Mouse (Mus musculus) CH12.LX (cell line): ENCODE measurements around the gene Dnajc11. TPM values are rescaled to one million over a fixed set of nuclear protein-coding genes. Genes with fewer than 3 reads are reported as not detected.

ENCODE experiments used
- DNase-seq: peaks from one replicate; pipeline ENCODE4 v3.0.0-alpha.2; 2013; ENCODE audit errors: extremely low read depth
- H3K27ac ChIP-seq: 2 replicates; pipeline ENCODE4 v1.5.1; 2012; ENCODE audit warnings: low read depth, mild to moderate bottlenecking, control low read depth, moderate library complexity; ENCODE audit not compliant: insufficient read depth
- H3K27me3 ChIP-seq: replicated peaks from 2 replicates; pipeline ENCODE3; 2012; ENCODE audit warnings: inconsistent platforms
- H3K36me3 ChIP-seq, 2 experiments: replicated peaks in 1 of 2; 2 replicates each; pipeline versions ENCODE3 to v1.6.1; 2012; ENCODE audit warnings: inconsistent platforms in 1 of 2, low read length in 1 of 2, mild to moderate bottlenecking in 1 of 2, mixed read lengths in 1 of 2, moderate library complexity in 1 of 2; ENCODE audit not compliant: control insufficient read depth in 1 of 2, insufficient read depth in 1 of 2
- H3K4me1 ChIP-seq, 2 experiments: 2 replicates each; pipeline ENCODE4 v1.6.1; 2012; ENCODE audit warnings: inconsistent platforms in 1 of 2, moderate library complexity in 1 of 2; ENCODE audit not compliant: insufficient read depth in 2 of 2, control insufficient read depth in 1 of 2
- H3K4me2 ChIP-seq: 2 replicates; pipeline ENCODE4 v1.6.1; 2012; ENCODE audit warnings: low read depth, mild to moderate bottlenecking, control low read depth; ENCODE audit not compliant: poor library complexity, insufficient read depth, severe bottlenecking
- H3K4me3 ChIP-seq, 3 experiments: fragments of 150-350 bp in 1 of 3; sonication (generic) in 1 of 3; replicated peaks in 1 of 3; 2 replicates each; pipeline versions ENCODE3 to v1.5.1; 2011 to 2012; ENCODE audit warnings: low read depth in 2 of 3, low read length in 2 of 3, mild to moderate bottlenecking in 2 of 3, moderate library complexity in 2 of 3, control low read depth in 1 of 3, improper control_type of control experiment in 1 of 3, inconsistent platforms in 1 of 3, mixed read lengths in 1 of 3; ENCODE audit not compliant: poor library complexity in 1 of 3
- H3K79me2 ChIP-seq: replicated peaks from 2 replicates; pipeline ENCODE4 v1.6.1; 2012; ENCODE audit warnings: mild to moderate bottlenecking, moderate library complexity; ENCODE audit not compliant: control insufficient read depth, poor library complexity, insufficient read depth, severe bottlenecking; ENCODE audit errors: extremely low read depth
- H3K9ac ChIP-seq: 2 replicates; pipeline ENCODE4 v1.6.1; 2012; ENCODE audit warnings: low read depth, mild to moderate bottlenecking, control low read depth, moderate library complexity; ENCODE audit not compliant: insufficient read depth
- H3K9me3 ChIP-seq: replicated peaks from 2 replicates; pipeline ENCODE3; 2012; ENCODE audit warnings: low read length, inconsistent platforms, mixed read lengths
- BHLHE40 ChIP-seq: IDR thresholded peaks from 2 replicates; pipeline ENCODE4 v1.6.1; 2011; ENCODE audit warnings: mild to moderate bottlenecking, low read depth, low read length, improper control_type of control experiment
- CHD1 ChIP-seq: IDR thresholded peaks from 2 replicates; pipeline ENCODE4 v1.6.1; 2012; ENCODE audit warnings: low read depth, low read length, improper control_type of control experiment, inconsistent platforms
- CTCF ChIP-seq, 2 experiments: IDR thresholded peaks in 1 of 2; conservative IDR thresholded peaks in 1 of 2; 2 replicates each; pipeline ENCODE4 v1.5.1; 2011 to 2012; ENCODE audit warnings: low read depth in 2 of 2, low read length in 2 of 2, improper control_type of control experiment in 1 of 2, inconsistent platforms in 1 of 2, mild to moderate bottlenecking in 1 of 2, moderate library complexity in 1 of 2
- HCFC1 ChIP-seq: IDR thresholded peaks from 2 replicates; pipeline ENCODE4 v1.6.1; 2012; ENCODE audit warnings: low read depth, mild to moderate bottlenecking, inconsistent platforms, low read length, improper control_type of control experiment
- JUN ChIP-seq: IDR thresholded peaks from 2 replicates; pipeline ENCODE4 v1.6.1; 2011; ENCODE audit warnings: low read depth, mild to moderate bottlenecking, low read length, improper control_type of control experiment, moderate library complexity; ENCODE audit not compliant: insufficient read depth
- JUND ChIP-seq: conservative IDR thresholded peaks from 2 replicates; pipeline ENCODE4 v1.6.1; 2011; ENCODE audit warnings: low read depth, low read length, improper control_type of control experiment
- MAX ChIP-seq: IDR thresholded peaks from 2 replicates; pipeline ENCODE4 v1.6.1; 2011; ENCODE audit warnings: low read length, improper control_type of control experiment
- MAZ ChIP-seq: IDR thresholded peaks from 2 replicates; pipeline ENCODE4 v1.6.1; 2012; ENCODE audit warnings: low read depth, mild to moderate bottlenecking, inconsistent platforms, low read length, improper control_type of control experiment, moderate library complexity
- MEF2A ChIP-seq: IDR thresholded peaks from 2 replicates; pipeline ENCODE4 v1.6.1; 2014; ENCODE audit warnings: low read depth, mild to moderate bottlenecking, inconsistent platforms, low read length, improper control_type of control experiment, borderline replicate concordance
- NRF1 ChIP-seq: IDR thresholded peaks from 2 replicates; pipeline ENCODE4 v1.6.1; 2014; ENCODE audit warnings: low read depth, mild to moderate bottlenecking, inconsistent platforms, low read length, improper control_type of control experiment, moderate library complexity
- PAX5 ChIP-seq: IDR thresholded peaks from 2 replicates; pipeline ENCODE4 v1.6.1; 2012; ENCODE audit warnings: low read length, inconsistent platforms, mixed read lengths
- POLR2A ChIP-seq: IDR thresholded peaks from 2 replicates; pipeline ENCODE4 v1.6.1; 2011; ENCODE audit warnings: low read depth, mild to moderate bottlenecking, improper control_type of control experiment, low read length
- RAD21 ChIP-seq: IDR thresholded peaks from 2 replicates; pipeline ENCODE4 v1.6.1; 2011; ENCODE audit warnings: low read depth, mild to moderate bottlenecking, low read length, improper control_type of control experiment, moderate library complexity
- SIN3A ChIP-seq: IDR thresholded peaks from 2 replicates; pipeline ENCODE4 v1.6.1; 2012; ENCODE audit warnings: low read length, improper control_type of control experiment, inconsistent platforms
- TCF12 ChIP-seq: IDR thresholded peaks from 2 replicates; pipeline ENCODE4 v1.6.1; 2014; ENCODE audit warnings: low read depth, mild to moderate bottlenecking, inconsistent platforms, low read length, improper control_type of control experiment
- UBTF ChIP-seq: IDR thresholded peaks from 2 replicates; pipeline ENCODE4 v1.6.1; 2012; ENCODE audit warnings: low read depth, mild to moderate bottlenecking, inconsistent platforms, low read length, improper control_type of control experiment, moderate library complexity
- ZMIZ1 ChIP-seq: IDR thresholded peaks from 2 replicates; pipeline ENCODE4 v1.6.1; 2012; ENCODE audit warnings: low read depth, mild to moderate bottlenecking, inconsistent platforms, low read length, improper control_type of control experiment
- dilution Hi-C: fragments of 300-500 bp; cut with MboI; formaldehyde crosslinking; loops from 2 replicates; pipeline ENCODE4 v1.14.3; 2020; ENCODE audit warnings: low sequenced_read_pairs; ENCODE audit not compliant: extremely low pct_unique_long_range_greater_than_20kb, extremely low pct_ligation_motif_present
- in situ Hi-C: fragments of 300-500 bp; cut with MboI; formaldehyde crosslinking; loops from 3 replicates; pipeline ENCODE4 v1.14.3; 2019; ENCODE audit warnings: low sequenced_read_pairs, low pct_ligation_motif_present, low pct_unique_long_range_greater_than_20kb, mixed read lengths
- polyA plus RNA-seq: library from polyadenylated mRNA; unstranded; fragments of >175 nt; gene quantifications from 2 replicates; pipeline ENCODE4 v1.2.1, GENCODE M21; 2012; ENCODE audit warnings: low read depth; ENCODE audit not compliant: insufficient read length
- total RNA-seq, 2 experiments: library from RNA; depleted of rRNA; stranded (reverse); fragments of 300-350 nt in 1 of 2; fragments of >200 nt in 1 of 2; gene quantifications; 2 replicates each; pipeline ENCODE4 v1.2.3; 2012 to 2014

The Dnajc11 gene
- total and polyA plus RNA-seq, 3 experiments = 63.5 to 102 (median 75.6) TPM

DNA sequence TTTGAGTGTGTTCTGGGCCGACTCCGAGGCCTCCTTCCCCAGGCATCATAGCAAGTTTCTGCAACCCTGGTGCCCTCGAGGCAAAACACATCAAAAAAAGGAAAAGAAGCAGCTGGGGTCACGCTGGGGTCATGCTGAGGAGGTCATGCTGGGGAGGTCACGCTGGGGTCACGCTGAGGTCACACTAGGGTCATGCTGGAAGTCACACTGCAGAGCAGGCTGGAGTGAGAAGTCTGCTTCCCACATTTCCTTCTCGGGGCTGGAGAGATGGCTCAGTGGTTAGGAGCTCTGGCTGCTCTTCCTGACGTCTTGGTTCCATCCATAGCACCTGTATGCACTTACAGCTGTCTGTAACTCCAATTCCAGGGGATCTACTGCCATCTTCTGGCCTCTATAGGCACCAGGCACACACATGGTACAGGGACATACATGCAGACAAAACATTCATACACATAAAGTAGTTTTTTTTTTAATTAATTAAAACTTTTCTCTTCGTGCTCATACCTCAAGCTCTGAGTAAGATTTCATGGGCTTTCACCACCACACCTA is 36.3 kb upstream of the Dnajc11 start:
- Histone ChIP-seq H3K27ac (no peak overlapping the region), H3K4me3 (no peak overlapping the region)
- in situ Hi-C loops = loop anchor here (25.0 kb wide), 2 partner anchors 110 to 735 kb away; no protein-coding TSS in a partner anchor

GRCm38 (mm10) chr4:151898600-151899245 is 34.8 kb upstream of the Dnajc11 start:
- no peak for DNase-seq
- in situ Hi-C loops = loop anchor here (25.0 kb wide), 2 partner anchors 111 to 736 kb away; no protein-coding TSS in a partner anchor
- TF ChIP-seq UBTF = no peak
- no peak for TF ChIP-seq MAZ
- no peak for TF ChIP-seq POLR2A
- no peak for TF ChIP-seq TCF12
- no peak for TF ChIP-seq NRF1
- no peak for TF ChIP-seq HCFC1
- TF ChIP-seq BHLHE40 = no peak
- TF ChIP-seq SIN3A = no peak
- no peak for TF ChIP-seq CHD1
- no peak for TF ChIP-seq MEF2A
- no peak for TF ChIP-seq MAX
- TF ChIP-seq PAX5 = no peak
- TF ChIP-seq JUN = no peak
- TF ChIP-seq JUND = no peak
- TF ChIP-seq ZMIZ1 = no peak
- Histone ChIP-seq H3K79me2 (no peaks in the 10 kb centered on the region), H3K4me2 (no peak overlapping the region), H3K9me3 (peaks cover 8% of the 10 kb centered on the region), H3K36me3 (no peaks in the 10 kb centered on the region), H3K4me1 (no peaks in the 10 kb centered on the region), H3K9ac (no peak overlapping the region), H3K27me3 (peaks cover 18% of the 10 kb centered on the region), H3K27ac (no peak overlapping the region), H3K4me3 (no peak overlapping the region)
- dilution Hi-C loops = no loop called here

More for the DNA sequence above, 36.3 kb upstream of the Dnajc11 start:
- no peaks in the 10 kb centered on the region for H3K79me2 ChIP-seq
- H3K4me1 ChIP-seq = no peaks in the 10 kb centered on the region
- no peak overlapping the region for H3K4me2 ChIP-seq
- no peak for TF ChIP-seq UBTF
- TF ChIP-seq RAD21 = peak; percentile 25
- peak in 1 of 2 experiments; percentile 30; a peak in 2 of 4 replicates for TF ChIP-seq CTCF (conservative IDR thresholded peaks at IDR 0.05 in 1 of 2, IDR thresholded peaks at IDR 0.05 in 1 of 2; ENCODE audit: low read depth in 2 of 2, low read length in 2 of 2)
- no peaks in the 10 kb centered on the region for H3K36me3 ChIP-seq
- H3K9me3 ChIP-seq = peaks cover 8% of the 10 kb centered on the region
- H3K9ac ChIP-seq = no peak overlapping the region
- H3K27me3 ChIP-seq = peaks cover 17% of the 10 kb centered on the region
- dilution Hi-C loops = no loop called here
- no peak for DNase-seq
